Mouse (Mus musculus) hindbrain, embryonic 12.5 days (tissue): Measurements from ENCODE around the gene Zfp536. TPM values are rescaled to one million over a fixed set of nuclear protein-coding genes. Genes with fewer than 3 reads are reported as not detected.

Source experiments
- ATAC-seq: fragments of 200-750 bp; cut with Nextera tagmentation; 2 replicates; pipeline ENCODE4 v1.8.0; 2017; ENCODE audit warnings: moderate TSS enrichment; ENCODE audit not compliant: low FRiP score
- H3K27ac ChIP-seq: fragments of 300-500 bp; sonication (generic); 2 replicates; pipeline ENCODE4 v1.5.1; 2016; ENCODE audit warnings: mild to moderate bottlenecking
- H3K27me3 ChIP-seq: fragments of 300-500 bp; sonication (generic); 2 replicates; pipeline ENCODE4 v1.6.1; 2016; ENCODE audit warnings: mild to moderate bottlenecking
- H3K36me3 ChIP-seq: fragments of 300-500 bp; sonication (generic); 2 replicates; pipeline ENCODE4 v1.6.1; 2016; ENCODE audit warnings: mild to moderate bottlenecking
- H3K4me1 ChIP-seq: fragments of 300-500 bp; sonication (generic); 2 replicates; pipeline ENCODE4 v1.6.1; 2016
- H3K4me2 ChIP-seq: fragments of 300-500 bp; sonication (generic); replicated peaks from 2 replicates; pipeline ENCODE4 v1.6.1; 2016; ENCODE audit warnings: mild to moderate bottlenecking
- H3K4me3 ChIP-seq: fragments of 300-500 bp; sonication (generic); 2 replicates; pipeline ENCODE4 v1.5.1; 2016; ENCODE audit warnings: mild to moderate bottlenecking
- H3K9ac ChIP-seq: fragments of 300-500 bp; sonication (generic); 2 replicates; pipeline ENCODE4 v1.6.1; 2016; ENCODE audit warnings: mild to moderate bottlenecking, moderate library complexity
- H3K9me3 ChIP-seq: fragments of 300-500 bp; sonication (generic); replicated peaks from 2 replicates; pipeline ENCODE4 v1.6.1; 2016; ENCODE audit warnings: mild to moderate bottlenecking
- WGBS: fragments of 180-500 bp; shearing (Covaris S2); methylation state at CpG from one replicate; pipeline ENCODE4 v1.1.7; 2016; 5-methylcytosine and 5-hydroxymethylcytosine counted together
- polyA plus RNA-seq: library from polyadenylated mRNA; unstranded; fragments of >200 nt; fragmentation: Nextera tagmentation; extraction: Ambion mirVana; gene quantifications from 2 replicates; pipeline ENCODE4 v1.2.1, GENCODE M21; 2016

Gene Zfp536
- polyA plus RNA-seq, 1 experiment from 2014 or later = 49.1 TPM

DNA sequence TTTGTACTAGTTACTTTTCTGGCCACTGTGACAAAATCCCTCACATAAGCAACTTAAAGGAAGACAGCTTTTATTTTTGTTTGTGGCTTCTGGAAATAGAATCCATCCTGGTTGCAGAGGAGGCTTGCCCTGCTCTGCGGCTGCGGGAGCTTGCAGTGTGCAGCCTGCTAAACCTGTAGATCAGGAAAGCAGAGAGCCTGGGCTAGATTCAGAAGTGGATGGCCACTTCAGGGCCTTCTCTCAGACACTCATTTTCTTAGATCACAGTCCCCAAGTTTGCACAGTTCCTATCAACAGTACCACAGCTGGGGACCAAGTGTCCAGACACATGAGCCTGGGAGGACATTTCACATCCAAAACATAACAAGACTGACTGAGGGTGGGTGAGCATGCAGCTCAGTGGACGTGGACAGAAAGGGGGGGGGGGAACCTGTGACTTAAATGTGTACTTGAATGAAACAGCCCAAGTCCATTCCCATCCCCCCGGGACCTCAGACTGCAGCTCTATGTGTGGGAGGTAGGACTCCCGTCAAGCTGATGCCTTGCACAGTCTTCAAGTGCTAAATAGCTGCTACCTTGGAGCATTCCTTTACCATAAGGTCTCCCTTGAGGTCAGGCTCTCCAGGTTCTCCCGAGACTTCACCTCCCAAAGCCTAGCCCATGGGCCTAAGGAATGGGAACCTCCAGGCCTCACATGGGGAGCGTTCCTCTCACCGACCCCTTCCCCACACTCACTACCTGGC, 262.3 kb downstream of the Zfp536 start:
- no peak for ATAC-seq
- WGBS = 80% methylated on average over 8 of the region's 8 CpGs
- Histone ChIP-seq H3K9ac (no peak overlapping the region), H3K4me3 (no peak overlapping the region), H3K9me3 (no peaks in the 10 kb centered on the region), H3K4me2 (no peak overlapping the region), H3K27ac (no peak overlapping the region), H3K4me1 (peaks cover 50% of the 10 kb centered on the region), H3K36me3 (no peaks in the 10 kb centered on the region), H3K27me3 (no peaks in the 10 kb centered on the region)

DNA sequence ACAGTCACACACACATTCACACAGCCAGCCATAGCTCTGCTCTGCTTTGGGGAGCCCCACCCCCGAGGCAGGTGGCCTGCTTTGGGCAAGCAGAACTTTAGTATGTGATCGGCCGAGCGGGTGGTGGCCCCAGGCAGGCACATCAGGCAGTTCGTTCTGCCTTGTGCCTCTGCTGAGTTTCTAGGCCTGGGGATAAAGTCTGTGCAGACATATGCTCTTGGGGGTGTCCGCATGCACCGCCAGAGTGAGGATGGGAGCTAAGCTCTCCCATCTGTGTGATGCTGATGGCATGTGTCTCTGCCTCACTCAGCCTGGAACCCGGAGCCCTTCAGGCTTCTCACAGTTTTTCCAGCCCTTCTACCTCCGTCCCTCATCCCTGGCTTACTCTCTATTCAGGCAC, 263.7 kb downstream of the Zfp536 start:
- no peak; the same call in 1 of the 2 replicates for ATAC-seq
- Histone ChIP-seq H3K4me1 (peaks cover 57% of the 10 kb centered on the region), H3K36me3 (no peaks in the 10 kb centered on the region), H3K4me3 (no peak overlapping the region), H3K27me3 (no peaks in the 10 kb centered on the region), H3K27ac (no peak overlapping the region), H3K9ac (no peak overlapping the region), H3K9me3 (no peaks in the 10 kb centered on the region), H3K4me2 (no peak overlapping the region)
- 64% methylated on average over 9 of the region's 9 CpGs for WGBS

DNA sequence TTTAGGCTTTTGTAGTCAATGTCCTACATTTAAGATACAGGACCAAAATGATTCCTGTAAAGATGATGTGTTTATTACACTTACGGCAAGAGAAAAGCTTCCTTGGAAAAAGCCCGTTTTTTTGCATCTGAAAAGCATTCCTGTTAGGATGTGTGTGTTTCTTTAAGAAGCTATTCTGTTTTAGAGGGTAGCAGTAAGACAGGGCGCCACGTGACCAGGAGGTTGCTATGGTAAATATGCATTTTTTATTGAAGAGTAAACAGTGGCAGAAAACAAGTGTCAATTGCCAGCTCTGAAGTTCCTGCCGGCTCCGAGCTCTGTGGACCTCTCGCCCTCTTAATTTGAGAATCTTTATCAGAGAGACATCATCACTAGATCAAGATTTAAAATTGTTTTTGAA, 267.9 kb downstream of the Zfp536 start:
- no peaks in the 10 kb centered on the region for H3K9me3 ChIP-seq
- H3K4me2 ChIP-seq = no peak overlapping the region
- 65% methylated on average over 7 of the region's 7 CpGs for WGBS
- no peak overlapping the region for H3K9ac ChIP-seq
- H3K4me1 ChIP-seq = peaks cover 41% of the 10 kb centered on the region
- no peaks in the 10 kb centered on the region for H3K27me3 ChIP-seq
- ATAC-seq = no peak
- no peaks in the 10 kb centered on the region for H3K36me3 ChIP-seq
- H3K27ac ChIP-seq = no peak overlapping the region
- no peak overlapping the region for H3K4me3 ChIP-seq

DNA sequence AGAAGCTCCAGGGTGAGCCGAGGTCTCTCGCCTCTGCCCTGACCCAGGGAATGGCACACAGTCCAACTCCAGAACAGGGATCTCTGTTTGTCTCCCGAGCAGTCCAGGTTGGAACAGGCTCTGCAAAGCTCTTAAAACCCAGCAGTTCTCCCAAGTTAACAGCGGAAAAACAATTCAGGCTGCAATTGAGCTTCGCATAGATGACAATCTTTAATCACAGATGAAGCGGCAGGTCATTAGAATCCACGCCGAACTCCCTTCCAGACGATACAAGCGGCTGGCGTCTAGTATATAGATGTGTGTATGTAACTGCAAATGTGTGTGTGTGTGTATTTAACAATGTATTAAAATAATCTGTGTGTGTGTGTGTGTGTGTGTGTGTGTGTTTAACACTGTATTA, 268.3 kb downstream of the Zfp536 start:
- no peaks in the 10 kb centered on the region for H3K9me3 ChIP-seq
- H3K36me3 ChIP-seq = no peaks in the 10 kb centered on the region
- H3K9ac ChIP-seq = no peak overlapping the region
- ATAC-seq = no peak
- peaks cover 40% of the 10 kb centered on the region for H3K4me1 ChIP-seq
- H3K4me3 ChIP-seq = no peak overlapping the region
- H3K27ac ChIP-seq = no peak overlapping the region
- no peak overlapping the region for H3K4me2 ChIP-seq
- H3K27me3 ChIP-seq = no peaks in the 10 kb centered on the region
- WGBS = 76% methylated on average over 11 of the region's 11 CpGs

DNA sequence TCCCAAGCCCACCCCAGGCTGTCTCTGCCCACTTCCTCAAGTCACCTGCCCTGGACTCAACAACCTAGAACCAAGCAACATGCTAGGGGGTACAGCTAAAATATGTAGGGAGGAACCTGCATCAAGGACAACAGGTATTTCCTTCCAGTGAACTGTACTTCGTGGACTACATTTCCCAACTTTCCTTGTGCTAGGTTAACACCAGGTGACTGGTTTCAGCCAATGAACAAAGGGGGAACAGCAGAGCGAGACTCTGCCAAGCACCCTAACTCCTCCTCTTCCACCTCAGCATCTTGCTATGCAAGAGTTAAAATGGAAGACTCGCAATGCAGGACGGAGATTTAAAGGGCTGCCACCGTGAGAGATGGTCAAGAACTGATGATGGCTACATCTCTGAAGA, 274.6 kb downstream of the Zfp536 start:
- Histone ChIP-seq H3K4me1 (peaks cover 12% of the 10 kb centered on the region), H3K4me2 (no peak overlapping the region), H3K27ac (no peak overlapping the region), H3K36me3 (no peaks in the 10 kb centered on the region), H3K4me3 (no peak overlapping the region), H3K9me3 (no peaks in the 10 kb centered on the region), H3K9ac (no peak overlapping the region), H3K27me3 (no peaks in the 10 kb centered on the region)
- 65% methylated on average over 5 of the region's 5 CpGs for WGBS
- no peak for ATAC-seq

DNA sequence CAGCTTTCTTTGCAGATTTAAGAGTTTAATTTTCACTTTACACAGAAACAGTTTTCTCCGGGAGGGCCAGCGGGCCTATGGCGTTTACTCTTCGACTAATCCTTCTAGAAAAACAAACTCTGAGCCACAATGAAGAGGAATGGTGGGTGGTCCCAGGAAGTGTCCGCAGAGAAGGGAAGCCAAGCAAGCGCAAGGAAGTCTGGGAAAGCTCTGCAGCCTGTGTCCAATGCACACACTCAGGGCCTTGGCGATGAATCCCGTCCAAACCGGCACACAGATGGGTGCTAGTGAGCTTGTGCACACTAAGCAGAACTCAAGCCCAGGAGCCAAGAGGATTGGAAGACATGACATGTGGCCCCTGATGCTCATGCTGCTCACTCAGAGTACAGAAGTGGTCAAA, 276.9 kb downstream of the Zfp536 start:
- 80% methylated on average over 9 of the region's 9 CpGs for WGBS
- no peak overlapping the region for H3K27ac ChIP-seq

DNA sequence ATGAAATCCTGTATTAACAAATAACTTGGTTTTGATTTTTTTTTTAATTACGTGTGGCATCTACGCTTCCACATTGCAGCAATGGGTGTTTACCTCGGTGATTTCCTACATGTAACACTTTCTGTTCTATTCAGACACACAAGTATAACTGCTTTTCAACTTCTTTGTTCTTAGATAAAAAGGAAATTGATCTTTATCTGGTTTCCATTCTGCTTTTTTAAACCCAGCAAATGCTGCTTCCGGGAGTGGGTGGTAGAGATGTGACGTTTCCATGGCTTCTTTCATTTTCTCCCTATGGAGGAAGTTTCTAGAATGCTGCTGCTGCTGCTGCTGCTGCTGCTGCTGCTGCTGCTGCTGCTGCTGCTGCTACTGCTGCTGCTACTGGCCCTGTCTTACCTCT, 283.1 kb downstream of the Zfp536 start:
- no peak for ATAC-seq
- H3K27me3 ChIP-seq = no peaks in the 10 kb centered on the region
- 0 out of 2 replicates have a peak, but pooled peaks cover 7% of the 10 kb centered on the region for H3K36me3 ChIP-seq
- peaks cover 5% of the 10 kb centered on the region for H3K4me1 ChIP-seq
- no peak overlapping the region for H3K4me3 ChIP-seq
- no peak overlapping the region for H3K4me2 ChIP-seq
- H3K27ac ChIP-seq = no peak overlapping the region
- no peak overlapping the region for H3K9ac ChIP-seq
- WGBS = 83% methylated on average over 5 of the region's 5 CpGs
- H3K9me3 ChIP-seq = no peaks in the 10 kb centered on the region

More for the DNA sequence above, 276.9 kb downstream of the Zfp536 start:
- Histone ChIP-seq H3K4me1 (no peaks in the 10 kb centered on the region), H3K9me3 (no peaks in the 10 kb centered on the region), H3K27me3 (no peaks in the 10 kb centered on the region), H3K4me2 (no peak overlapping the region), H3K36me3 (0 out of 2 replicates have a peak, but pooled peaks cover 3% of the 10 kb centered on the region), H3K9ac (no peak overlapping the region), H3K4me3 (no peak overlapping the region)
- ATAC-seq = no peak

DNA sequence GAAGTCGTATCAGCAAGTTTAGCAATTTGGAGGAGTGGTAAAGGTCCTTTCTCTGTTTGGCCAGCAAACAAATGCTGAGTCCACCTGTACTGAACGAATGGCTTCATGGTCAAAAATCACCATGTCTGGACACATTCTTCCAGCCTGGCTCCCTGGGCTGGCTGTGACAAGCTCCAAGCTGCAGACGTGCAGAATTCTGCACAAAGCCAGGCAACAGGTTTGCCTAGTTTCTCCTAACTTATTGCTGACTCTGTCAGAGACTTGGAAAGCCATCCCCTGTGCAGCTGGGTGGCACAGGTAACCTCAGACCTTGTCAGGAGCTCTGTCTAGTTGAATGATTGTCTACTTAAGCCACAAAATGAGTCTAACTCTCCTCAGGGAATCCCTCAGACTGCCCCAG, 288.5 kb downstream of the Zfp536 start:
- no peak overlapping the region for H3K27ac ChIP-seq
- no peak overlapping the region for H3K4me2 ChIP-seq
- no peak overlapping the region for H3K4me3 ChIP-seq
- H3K9ac ChIP-seq = no peak overlapping the region
- H3K36me3 ChIP-seq = peaks cover 7% of the 10 kb centered on the region
- no peaks in the 10 kb centered on the region for H3K27me3 ChIP-seq
- WGBS = 70% methylated on average over 3 of the region's 3 CpGs
- H3K4me1 ChIP-seq = peaks cover 5% of the 10 kb centered on the region
- ATAC-seq = no peak
- H3K9me3 ChIP-seq = no peaks in the 10 kb centered on the region

DNA sequence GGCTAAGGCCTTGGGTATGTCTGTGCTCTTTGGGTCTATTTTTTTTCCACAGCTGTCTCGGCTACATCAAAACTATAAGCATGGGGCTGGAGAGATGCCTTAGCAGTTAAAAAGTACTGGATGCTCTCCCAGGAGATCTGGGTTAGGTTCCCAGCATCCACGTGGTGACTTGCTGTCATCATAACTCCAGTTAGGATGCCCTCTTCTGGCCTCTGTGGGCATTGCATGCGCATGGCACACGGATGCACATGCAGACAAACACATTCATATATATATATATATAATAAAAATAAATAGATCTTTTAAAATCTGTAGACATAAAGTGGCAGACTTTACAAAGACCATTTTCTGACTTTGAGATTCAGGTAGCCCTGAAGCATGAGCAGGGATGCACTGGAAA, 290.9 kb downstream of the Zfp536 start:
- no peak overlapping the region for H3K9ac ChIP-seq
- no peak overlapping the region for H3K4me3 ChIP-seq
- H3K4me1 ChIP-seq = peaks cover 5% of the 10 kb centered on the region
- no peak overlapping the region for H3K4me2 ChIP-seq
- no peaks in the 10 kb centered on the region for H3K9me3 ChIP-seq
- WGBS = 74% methylated on average over 4 of the region's 4 CpGs
- no peak for ATAC-seq
- H3K27ac ChIP-seq = no peak overlapping the region
- H3K36me3 ChIP-seq = peaks cover 16% of the 10 kb centered on the region
- no peaks in the 10 kb centered on the region for H3K27me3 ChIP-seq

DNA sequence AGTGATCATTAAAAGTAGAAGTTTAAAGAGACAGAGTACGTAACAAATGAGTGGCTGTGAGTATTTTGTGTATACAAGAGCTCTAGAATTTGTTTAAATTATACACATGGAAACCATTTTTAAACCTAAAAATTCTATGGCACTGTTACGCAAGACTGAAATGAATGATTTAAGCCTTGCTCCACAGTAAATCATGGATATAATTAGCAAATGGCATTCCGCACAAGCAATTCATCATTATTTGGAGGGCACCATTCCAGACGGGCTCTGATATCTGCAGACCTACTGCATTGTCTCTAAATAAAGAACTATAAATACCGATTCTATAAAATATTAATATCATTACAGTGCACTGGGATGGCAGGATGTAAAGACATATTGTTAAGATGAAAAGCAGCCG, 292.3 kb downstream of the Zfp536 start:
- peaks cover 16% of the 10 kb centered on the region for H3K36me3 ChIP-seq
- H3K4me1 ChIP-seq = no peaks in the 10 kb centered on the region
- no peak overlapping the region for H3K4me3 ChIP-seq
- H3K9me3 ChIP-seq = no peaks in the 10 kb centered on the region
- H3K27ac ChIP-seq = no peak overlapping the region
- WGBS = 84% methylated on average over 6 of the region's 6 CpGs
- no peak for ATAC-seq
- no peak overlapping the region for H3K9ac ChIP-seq
- no peak overlapping the region for H3K4me2 ChIP-seq
- no peaks in the 10 kb centered on the region for H3K27me3 ChIP-seq

DNA sequence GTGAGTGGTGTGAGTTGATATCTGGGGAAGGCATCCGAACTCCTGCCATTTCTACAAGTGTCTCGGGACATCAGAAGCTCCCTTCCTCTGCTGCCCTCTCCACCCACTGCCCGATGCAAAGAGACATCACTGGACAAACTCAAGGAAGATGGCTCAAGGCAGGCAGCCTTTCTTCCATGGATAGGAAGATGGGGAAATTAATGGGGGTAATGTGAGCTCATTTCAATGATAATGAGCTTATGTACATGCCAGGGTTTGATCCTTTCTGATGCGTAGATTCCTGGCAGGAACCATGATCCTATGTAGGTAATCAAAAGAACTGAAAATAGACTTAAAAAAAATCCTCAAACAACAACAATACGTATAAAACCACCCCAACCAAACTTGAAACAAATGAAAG, 296.1 kb downstream of the Zfp536 start:
- no peaks in the 10 kb centered on the region for H3K4me1 ChIP-seq
- H3K9ac ChIP-seq = no peak overlapping the region
- no peak overlapping the region for H3K4me3 ChIP-seq
- no peaks in the 10 kb centered on the region for H3K9me3 ChIP-seq
- 82% methylated on average over 5 of the region's 5 CpGs for WGBS
- H3K27ac ChIP-seq = no peak overlapping the region
- peaks cover 16% of the 10 kb centered on the region for H3K36me3 ChIP-seq
- no peak overlapping the region for H3K4me2 ChIP-seq
- ATAC-seq = no peak
- H3K27me3 ChIP-seq = no peaks in the 10 kb centered on the region

DNA sequence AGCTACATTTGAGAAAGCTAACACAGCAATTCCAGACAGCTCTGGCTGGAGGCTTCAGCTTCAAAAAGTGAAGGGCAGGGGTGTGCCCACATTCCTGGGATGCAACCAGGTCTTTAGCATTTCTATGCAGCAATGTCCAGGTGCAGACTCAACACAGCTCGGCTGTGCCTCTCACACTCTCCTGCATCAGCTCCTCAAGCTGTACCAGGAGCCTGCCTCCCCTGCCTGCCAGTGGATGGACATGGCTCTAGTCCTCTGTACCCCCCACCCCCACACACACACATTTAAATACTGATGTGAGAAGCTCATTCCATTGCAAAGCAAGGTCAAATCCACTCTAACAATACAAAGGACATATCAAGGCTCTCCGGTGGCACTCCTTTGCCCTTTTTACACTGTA, 298.0 kb downstream of the Zfp536 start:
- Histone ChIP-seq H3K9ac (no peak overlapping the region), H3K4me2 (no peak overlapping the region), H3K36me3 (peaks cover 15% of the 10 kb centered on the region), H3K27me3 (no peaks in the 10 kb centered on the region), H3K4me3 (no peak overlapping the region), H3K27ac (no peak overlapping the region), H3K9me3 (no peaks in the 10 kb centered on the region), H3K4me1 (no peaks in the 10 kb centered on the region)
- no peak for ATAC-seq
- 75% methylated on average over 2 of the region's 2 CpGs for WGBS

DNA sequence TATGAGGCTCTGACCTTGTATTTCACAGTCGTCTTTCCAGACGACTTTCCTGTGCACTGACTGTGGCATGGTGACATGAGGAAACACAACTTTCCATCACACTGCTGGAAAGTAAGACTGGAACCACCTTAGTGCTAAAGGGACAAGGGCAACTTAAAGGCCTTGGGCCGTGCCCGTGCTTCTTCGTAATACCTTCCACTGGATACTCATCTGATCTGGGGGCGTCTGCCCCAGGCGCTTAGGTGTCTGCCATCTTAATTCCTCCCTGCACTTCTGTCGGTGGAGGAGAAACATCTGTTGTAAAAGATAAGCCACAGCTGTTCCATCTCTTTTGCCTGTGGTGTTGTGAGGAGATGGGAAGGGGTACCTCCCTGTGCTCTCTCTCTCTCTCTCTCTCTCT, 299.2 kb downstream of the Zfp536 start:
- no peak for ATAC-seq
- H3K9ac ChIP-seq = no peak overlapping the region
- no peaks in the 10 kb centered on the region for H3K27me3 ChIP-seq
- H3K4me2 ChIP-seq = no peak overlapping the region
- H3K4me3 ChIP-seq = no peak overlapping the region
- no peaks in the 10 kb centered on the region for H3K4me1 ChIP-seq
- WGBS = 80% methylated on average over 8 of the region's 8 CpGs
- H3K36me3 ChIP-seq = peaks cover 3% of the 10 kb centered on the region
- H3K27ac ChIP-seq = no peak overlapping the region
- H3K9me3 ChIP-seq = no peaks in the 10 kb centered on the region
